Mouse (Mus musculus): ENCODE data around the gene Creg1. TPM values are rescaled to one million over a fixed set of nuclear protein-coding genes. Genes with fewer than 3 reads are reported as not detected.
A peak's percentile ranks its signal among the peaks of the same experiment; 100 is the strongest.
"Not testable (repeated sequence)": the region's sequence is repeated elsewhere in the genome, so short reads cannot be mapped to it uniquely, and the experiment has no call there.

Gene Creg1
- total RNA-seq, 2 experiments from 2014 or later = 27.1 to 28.5 TPM

- DNase-seq (ENCODE audit: low spot score in 2 of 2) = no peak
- intact Hi-C loops (cut with DNase I) = no loop called here
These were observed 21.6 kb upstream of the Creg1 start for GRCm38 (mm10) chr1:165741989-165742388.

- no peak for DNase-seq (ENCODE audit: low spot score in 2 of 2)
- intact Hi-C loops (cut with DNase I) = no loop called here
These were observed 15.5 kb upstream of the Creg1 start for GRCm38 (mm10) chr1:165748053-165748452.

GRCm38 (mm10) chr1:165751142-165751541 lies 12.4 kb upstream of the Creg1 start:
- intact Hi-C loops (cut with DNase I) = no loop called here
- no peak for DNase-seq (ENCODE audit: low spot score in 2 of 2)

GRCm38 (mm10) chr1:165751838-165752237 lies 11.7 kb upstream of the Creg1 start:
- no peak for DNase-seq (ENCODE audit: low spot score in 2 of 2)
- intact Hi-C loops (cut with DNase I) = no loop called here

GRCm38 (mm10) chr1:165754205-165754604 lies 9.3 kb upstream of the Creg1 start:
- intact Hi-C loops (cut with DNase I) = loop anchor here (1.0 kb wide), 1 partner anchor 67 kb away; no protein-coding TSS in a partner anchor
- DNase-seq (ENCODE audit: low spot score in 2 of 2) = no peak

- intact Hi-C loops (cut with DNase I) = loop anchor here (1.0 kb wide), 1 partner anchor 196 kb away; no protein-coding TSS in a partner anchor
- no peak for DNase-seq (ENCODE audit: low spot score in 2 of 2)
These were observed 8.4 kb upstream of the Creg1 start for GRCm38 (mm10) chr1:165755194-165755593.

GRCm38 (mm10) chr1:165761522-165762305 lies 1.8 kb upstream of the Creg1 start:
- intact Hi-C loops (cut with DNase I) = no loop called here
- DNase-seq (ENCODE audit: low spot score in 2 of 2) = no peak

- intact Hi-C loops (cut with DNase I); DNase-seq (ENCODE audit: low spot score in 2 of 2): not testable (repeated sequence)
These were observed 1.0 kb upstream of the Creg1 start for GRCm38 (mm10) chr1:165762498-165762897.

- intact Hi-C loops (cut with DNase I) = no loop called here
- DNase-seq (ENCODE audit: low spot score in 2 of 2) = no peak
These were observed 472 bp upstream of the Creg1 start for GRCm38 (mm10) chr1:165762914-165763634.

- DNase-seq (ENCODE audit: low spot score in 2 of 2) = no peak
- intact Hi-C loops (cut with DNase I) = no loop called here
These were observed 1.0 kb downstream of the Creg1 start for GRCm38 (mm10) chr1:165764571-165764970.

- intact Hi-C loops (cut with DNase I) = no loop called here
- no peak for DNase-seq (ENCODE audit: low spot score in 2 of 2)
These were observed 1.5 kb downstream of the Creg1 start for GRCm38 (mm10) chr1:165765041-165765440.

GRCm38 (mm10) chr1:165765651-165766294 lies 2.2 kb downstream of the Creg1 start:
- no peak for DNase-seq (ENCODE audit: low spot score in 2 of 2)
- intact Hi-C loops (cut with DNase I) = no loop called here

- no peak for DNase-seq (ENCODE audit: low spot score in 2 of 2)
- intact Hi-C loops (cut with DNase I) = no loop called here
These were observed 2.8 kb downstream of the Creg1 start for GRCm38 (mm10) chr1:165766295-165766890.

GRCm38 (mm10) chr1:165768894-165769512 lies 5.5 kb downstream of the Creg1 start:
- intact Hi-C loops (cut with DNase I) = no loop called here
- no peak for DNase-seq (ENCODE audit: low spot score in 2 of 2)

GRCm38 (mm10) chr1:165770181-165770759 lies 6.7 kb downstream of the Creg1 start:
- intact Hi-C loops (cut with DNase I) = loop anchor here (10.0 kb wide), 1 partner anchor 595 kb away; no protein-coding TSS in a partner anchor

GRCm38 (mm10) chr1:165771491-165771897 lies 7.9 kb downstream of the Creg1 start:
- DNase-seq (ENCODE audit: low spot score in 2 of 2) = peak; percentile 54
- intact Hi-C loops (cut with DNase I) = loop anchor here (10.0 kb wide), 1 partner anchor 593 kb away; no protein-coding TSS in a partner anchor

More at GRCm38 (mm10) chr1:165770181-165770759, 6.7 kb downstream of the Creg1 start:
- DNase-seq (ENCODE audit: low spot score in 2 of 2) = no peak

GRCm38 (mm10) chr1:165771998-165772397 lies 8.5 kb downstream of the Creg1 start:
- no peak for DNase-seq (ENCODE audit: low spot score in 2 of 2)
- intact Hi-C loops (cut with DNase I) = loop anchor here (10.0 kb wide), 1 partner anchor 593 kb away; no protein-coding TSS in a partner anchor

GRCm38 (mm10) chr1:165775518-165776294 lies 12.2 kb downstream of the Creg1 start:
- DNase-seq (ENCODE audit: low spot score in 2 of 2) = peak; percentile 52 to 71
- intact Hi-C loops (cut with DNase I) = loop anchor here (1.0 to 10.0 kb wide), 3 partner anchors 227 to 589 kb away; partner anchors contain the start of gene Pou2f1

Measured in left cerebral cortex, postnatal 25 days (tissue).